ENCODE assay signal across 27 mouse cellular contexts in the genomic region with DNA sequence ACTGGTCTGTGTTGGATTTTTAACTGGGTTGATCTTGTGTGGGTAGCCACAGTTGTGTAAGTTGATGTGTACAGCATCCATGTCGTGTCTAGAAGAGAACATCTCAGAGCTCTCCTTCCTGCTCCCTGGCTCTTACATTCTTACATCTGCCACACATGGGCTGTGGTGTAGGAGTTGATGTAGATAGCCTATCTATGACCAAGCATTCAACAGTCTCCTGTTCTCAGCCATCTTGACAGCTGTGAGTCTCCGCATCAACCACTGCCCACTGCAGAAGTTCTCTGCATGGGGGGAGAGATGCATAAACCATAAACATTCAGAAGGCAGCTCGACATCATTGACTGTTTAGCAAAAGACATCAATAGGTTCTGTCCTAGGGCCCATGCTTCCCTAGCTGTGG. TPM values are rescaled to one million over a fixed set of nuclear protein-coding genes. Genes with fewer than 3 reads are reported as not detected.
DNase-seq lines count a peak whose midpoint lies in the region; ATAC-seq lines count a peak whose summit lies in the region.
"Had no signal": no experiment of that assay in that cellular context is flagged by ENCODE, and none has a peak within 500 bp of the region (broad histone marks: within the 10 kb centered on the region; RNA-seq: fewer than 3 reads in every experiment).

No protein-coding gene starts in this region.

- H3K9ac ChIP-seq in forebrain, embryonic 13.5 days, result no peak overlapping the region
- no peak overlapping the region for H3K9ac ChIP-seq in forebrain, embryonic 12.5 days
- no peak overlapping the region for H3K9ac ChIP-seq in liver, embryonic 11.5 days (ENCODE audit: low read depth, low read length)
- H3K9ac ChIP-seq in liver, embryonic 12.5 days, result no peak overlapping the region
- H3K9ac ChIP-seq: embryonic facial prominence, embryonic 13.5 days had no signal

- H3K9me3 ChIP-seq in forebrain, embryonic 13.5 days (replicated peaks), result no peaks in the 10 kb centered on the region
- H3K9me3 ChIP-seq in forebrain, embryonic 12.5 days, result no peaks in the 10 kb centered on the region
- no peaks in the 10 kb centered on the region for H3K9me3 ChIP-seq in liver, embryonic 11.5 days (ENCODE audit: control insufficient read depth, low read length)
- no peaks in the 10 kb centered on the region for H3K9me3 ChIP-seq in liver, embryonic 12.5 days (replicated peaks)
- H3K9me3 ChIP-seq: embryonic facial prominence, embryonic 13.5 days; limb, embryonic 10.5 days had no signal

- no peaks in the 10 kb centered on the region for H3K27me3 ChIP-seq in forebrain, embryonic 13.5 days
- H3K27me3 ChIP-seq in forebrain, embryonic 12.5 days, result no peaks in the 10 kb centered on the region
- peaks cover 4% of the 10 kb centered on the region for H3K27me3 ChIP-seq in liver, embryonic 11.5 days (replicated peaks; ENCODE audit: control insufficient read depth, insufficient read depth, low read length)
- H3K27me3 ChIP-seq in liver, embryonic 12.5 days (replicated peaks), result peaks cover 33% of the 10 kb centered on the region
- H3K27me3 ChIP-seq: embryonic facial prominence, embryonic 13.5 days had no signal

- peaks cover 58% of the 10 kb centered on the region for H3K4me1 ChIP-seq in forebrain, embryonic 13.5 days
- peaks cover 59% of the 10 kb centered on the region for H3K4me1 ChIP-seq in forebrain, embryonic 12.5 days
- peaks cover 21% of the 10 kb centered on the region for H3K4me1 ChIP-seq in liver, embryonic 11.5 days (replicated peaks; ENCODE audit: control insufficient read depth, insufficient read depth, low read length)
- peaks cover 44% of the 10 kb centered on the region for H3K4me1 ChIP-seq in liver, embryonic 12.5 days
- H3K4me1 ChIP-seq: limb, embryonic 10.5 days had no signal

- no peak overlapping the region for H3K4me3 ChIP-seq in forebrain, embryonic 13.5 days
- no peak overlapping the region for H3K4me3 ChIP-seq in forebrain, embryonic 12.5 days (replicated peaks)
- no peak overlapping the region for H3K4me3 ChIP-seq in liver, embryonic 11.5 days (ENCODE audit: low read depth, low read length)
- H3K4me3 ChIP-seq in liver, embryonic 12.5 days, result no peak overlapping the region
- H3K4me3 ChIP-seq: embryonic facial prominence, embryonic 13.5 days; limb, embryonic 10.5 days had no signal

- 86% methylated on average over 3 of the region's 3 CpGs for WGBS in forebrain, embryonic 13.5 days
- WGBS in forebrain, embryonic 12.5 days, result 87% methylated on average over 3 of the region's 3 CpGs
- 60% methylated on average over 3 of the region's 3 CpGs for WGBS in liver, embryonic 11.5 days
- 46% methylated on average over 3 of the region's 3 CpGs for WGBS in liver, embryonic 12.5 days (ENCODE audit: insufficient replicate concordance)

- no peaks in the 10 kb centered on the region for H3K36me3 ChIP-seq in forebrain, embryonic 13.5 days (ENCODE audit: poor library complexity, severe bottlenecking)
- H3K36me3 ChIP-seq in forebrain, embryonic 12.5 days (replicated peaks), result no peaks in the 10 kb centered on the region
- H3K36me3 ChIP-seq in liver, embryonic 11.5 days (ENCODE audit: control insufficient read depth, insufficient read depth, low read length), result no peaks in the 10 kb centered on the region
- no peaks in the 10 kb centered on the region for H3K36me3 ChIP-seq in liver, embryonic 12.5 days
- H3K36me3 ChIP-seq: embryonic facial prominence, embryonic 13.5 days; limb, embryonic 10.5 days had no signal

- no peak for ATAC-seq in forebrain, embryonic 13.5 days
- ATAC-seq in forebrain, embryonic 12.5 days (ENCODE audit: low FRiP score), result no peak
- ATAC-seq in liver, embryonic 11.5 days (replicated peaks; ENCODE audit: low FRiP score), result peak; percentile 76
- peak; percentile 72; the same call in 1 of the 2 replicates for ATAC-seq in liver, embryonic 12.5 days
- peak; percentile 59 for ATAC-seq in megakaryocyte-erythroid progenitor cell, adult 5-6 weeks (replicated peaks; ENCODE audit: low FRiP score, low TSS enrichment, poor library complexity, severe bottlenecking)
- ATAC-seq: inflammation-experienced regulatory T-cells, adult 6 months had no signal

- DNase-seq in liver, embryonic 11.5 days (ENCODE audit: low spot score), result no peak
- DNase-seq in liver, result no peak
- DNase-seq in kidney, postnatal 36 days, result no peak
- no peak for DNase-seq in adrenal gland, adult (ENCODE audit: inconsistent age in 2 of 2, low spot score in 1 of 2)
- DNase-seq: adrenal gland, postnatal 10 days; cerebellum, adult 9-10 months; gastrocnemius, postnatal 36 days; kidney, adult 2 months; kidney, postnatal 10 days; lung, adult 18-20 months; right cerebral cortex, postnatal 25 days; thymus, adult 2 months had no signal

- peak overlapping the region; percentile 75 for H3K27ac ChIP-seq in forebrain, embryonic 13.5 days
- H3K27ac ChIP-seq in forebrain, embryonic 12.5 days, result no peak overlapping the region; the same call in 1 of the 2 replicates
- H3K27ac ChIP-seq in liver, embryonic 11.5 days (ENCODE audit: low read depth, low read length), result no peak overlapping the region
- H3K27ac ChIP-seq in liver, embryonic 12.5 days, result no peak overlapping the region
- H3K27ac ChIP-seq: embryonic facial prominence, embryonic 13.5 days; limb, embryonic 10.5 days had no signal

- H3K4me2 ChIP-seq in forebrain, embryonic 13.5 days, result no peak overlapping the region
- no peak overlapping the region for H3K4me2 ChIP-seq in forebrain, embryonic 12.5 days
- H3K4me2 ChIP-seq in liver, embryonic 11.5 days, result no peak overlapping the region
- H3K4me2 ChIP-seq in liver, embryonic 12.5 days, result peak overlapping the region; percentile 14; the same call in 1 of the 2 replicates
- H3K4me2 ChIP-seq: embryonic facial prominence, embryonic 13.5 days had no signal

RNA-seq across cellular contexts. Expression of a gene that starts 41.4 kb away (rescaled TPM):
- polyA plus RNA-seq in forebrain, embryonic 13.5 days (2015; fragmentation: Nextera tagmentation; extraction: Ambion mirVana), result 155 and 172 TPM in 2 replicates
- 124 and 128 TPM in 2 replicates for polyA plus RNA-seq in forebrain, embryonic 12.5 days (2016; fragmentation: Nextera tagmentation; extraction: Ambion mirVana)
- polyA plus RNA-seq in liver, embryonic 11.5 days (2014; fragmentation: Nextera tagmentation; extraction: Ambion mirVana), result 66.5 and 73.2 TPM in 2 replicates
- 96.9 and 97.2 TPM in 2 replicates for polyA plus RNA-seq in liver, embryonic 12.5 days (2016; fragmentation: Nextera tagmentation; extraction: Ambion mirVana)
- 109 and 115 TPM in 2 replicates for total RNA-seq in megakaryocyte-erythroid progenitor cell, adult 5-6 weeks (2014; fragmentation: Nextera tagmentation)
- total RNA-seq in megakaryocyte-erythroid progenitor cell, adult 5-6 weeks (2017), result 66.5 and 114 TPM in 2 replicates
- polyA plus RNA-seq: inflammation-experienced regulatory T-cells, adult 6 months had no signal

RNA-seq across cellular contexts. Expression of a gene that starts 53.9 kb away (rescaled TPM):
- polyA plus RNA-seq in forebrain, embryonic 13.5 days (2015; fragmentation: Nextera tagmentation; extraction: Ambion mirVana), result not detected in 2 replicates
- not detected in 2 replicates for polyA plus RNA-seq in forebrain, embryonic 12.5 days (2016; fragmentation: Nextera tagmentation; extraction: Ambion mirVana)
- polyA plus RNA-seq in liver, embryonic 11.5 days (2014; fragmentation: Nextera tagmentation; extraction: Ambion mirVana), result not detected in 2 replicates
- not detected in 2 replicates for polyA plus RNA-seq in liver, embryonic 12.5 days (2016; fragmentation: Nextera tagmentation; extraction: Ambion mirVana)
- total RNA-seq in megakaryocyte-erythroid progenitor cell, adult 5-6 weeks (2014; fragmentation: Nextera tagmentation), result not detected in 2 replicates
- total RNA-seq in megakaryocyte-erythroid progenitor cell, adult 5-6 weeks (2017), result not detected in 2 replicates
- total RNA-seq: adrenal gland, postnatal 10 days; gastrocnemius, postnatal 36 days; heart, adult 8-10 months; hematopoietic stem cell, adult 5-6 weeks; layer of hippocampus, adult 8-10 months; left cerebral cortex, adult 18-20 months had no signal
- polyA plus RNA-seq: embryonic facial prominence, embryonic 13.5 days; heart, embryonic 16.5 days; inflammation-experienced regulatory T-cells, adult 6 months; kidney, adult 2 months; limb, embryonic 10.5 days; neural tube, embryonic 11.5 days; spleen, adult 2 months; stomach, embryonic 14.5 days; thymus, adult 2 months had no signal

Comparison
In these comparisons a context has a peak if more than half of its experiments do, and no peak if none do; other contexts are left out.
1. ATAC-seq: peak in liver, embryonic 11.5 days (single experiment), liver, embryonic 12.5 days (single experiment) and megakaryocyte-erythroid progenitor cell, adult 5-6 weeks (single experiment); none in forebrain, embryonic 13.5 days (single experiment) and forebrain, embryonic 12.5 days (single experiment).